Mouse (Mus musculus) stomach, postnatal 0 days (tissue): ENCODE results near the gene Nfib.

Experiments used
- CTCF ChIP-seq: IDR thresholded peaks from 2 replicates; pipeline ENCODE4 v1.5.1; 2016; ENCODE audit warnings: antibody characterized with exemption, low read depth, mild to moderate bottlenecking, moderate library complexity
- EP300 ChIP-seq: optimal IDR thresholded peaks from 2 replicates; pipeline ENCODE3; 2016; ENCODE audit warnings: antibody characterized with exemption

DNA sequence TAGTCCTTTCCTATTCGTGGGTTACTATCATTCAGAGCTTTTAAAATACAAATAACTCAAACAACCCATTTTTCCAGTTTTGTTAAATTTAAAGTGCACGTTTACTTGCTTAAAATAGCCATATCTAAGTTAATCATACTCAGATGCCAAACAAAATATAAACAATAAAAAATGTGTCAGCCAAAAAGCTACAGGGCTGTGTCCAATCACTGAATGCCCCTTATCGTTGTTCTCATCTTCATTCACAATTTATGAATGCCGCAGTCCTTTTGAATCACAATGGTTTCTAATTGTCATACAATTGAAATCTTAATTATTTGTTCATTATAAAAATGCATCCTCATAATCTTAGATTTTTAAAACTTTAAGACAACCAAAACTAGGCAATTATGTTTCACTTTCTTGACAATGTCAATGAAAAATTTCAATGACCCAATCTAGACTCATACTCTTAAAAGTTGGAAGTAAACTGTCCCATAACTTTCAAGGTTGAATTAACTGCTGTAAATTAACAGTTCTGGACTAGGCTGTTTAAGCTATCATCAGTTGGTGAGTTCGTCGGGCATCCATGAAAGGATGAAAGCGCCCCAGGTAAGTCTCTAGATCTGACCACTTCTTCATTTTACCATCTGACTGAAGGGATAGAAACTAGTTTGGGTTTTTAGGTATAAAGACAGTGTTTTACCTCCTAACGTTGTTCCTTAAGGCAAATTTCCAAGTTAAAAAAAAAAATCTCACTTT, 202.1 kb downstream of the Nfib start:
- TF ChIP-seq CTCF (no peak), EP300 (no peak)
